Mouse (Mus musculus) c-Kit-positive CD71-positive TER-119-negative erythroid progenitor cells, embryonic 14.5 days (primary cell): Measurements from ENCODE around the gene Gm43064.

Source experiments
- DNase-seq: peaks from one replicate; pipeline ENCODE4 v3.0.0-alpha.2; 2013; ENCODE audit warnings: low read depth

Gm43064 gene

DNA sequence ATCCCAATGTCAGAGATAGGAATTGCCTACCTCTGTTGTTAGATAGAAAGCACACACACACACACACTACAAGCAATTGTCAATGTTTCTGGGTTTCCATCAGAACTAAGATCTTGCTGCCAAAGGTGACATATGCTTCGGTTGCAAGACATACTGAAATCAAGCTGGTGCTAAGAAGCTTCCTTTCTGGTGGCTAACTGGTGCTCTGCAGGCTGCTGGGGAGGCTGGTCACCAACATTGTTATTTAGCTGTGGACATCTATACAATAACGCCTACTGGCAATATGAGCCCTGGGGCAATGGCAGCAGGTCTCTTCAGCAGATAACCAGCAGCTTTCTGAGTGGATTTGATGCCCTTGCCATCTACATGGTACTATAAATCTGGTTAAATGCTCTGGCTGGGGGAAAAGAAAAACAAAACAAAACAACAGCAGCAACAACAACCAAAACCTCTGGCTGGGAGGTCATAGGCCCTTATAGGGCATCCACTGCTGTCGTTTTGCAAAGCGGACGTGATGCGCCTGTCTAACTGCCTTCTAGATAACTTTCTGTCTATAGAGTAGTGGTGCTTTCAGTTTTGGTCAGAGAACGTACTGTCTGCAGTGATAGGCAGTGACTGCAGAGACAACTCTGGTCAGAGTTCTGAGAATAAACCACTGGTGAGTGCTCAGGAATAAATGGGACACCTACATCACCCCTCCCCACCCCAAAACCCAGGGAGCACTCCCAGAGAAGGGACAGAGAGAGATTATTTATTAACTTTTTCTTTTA lies 47.8 kb downstream of the Gm43064 start:
- no peak for DNase-seq

DNA sequence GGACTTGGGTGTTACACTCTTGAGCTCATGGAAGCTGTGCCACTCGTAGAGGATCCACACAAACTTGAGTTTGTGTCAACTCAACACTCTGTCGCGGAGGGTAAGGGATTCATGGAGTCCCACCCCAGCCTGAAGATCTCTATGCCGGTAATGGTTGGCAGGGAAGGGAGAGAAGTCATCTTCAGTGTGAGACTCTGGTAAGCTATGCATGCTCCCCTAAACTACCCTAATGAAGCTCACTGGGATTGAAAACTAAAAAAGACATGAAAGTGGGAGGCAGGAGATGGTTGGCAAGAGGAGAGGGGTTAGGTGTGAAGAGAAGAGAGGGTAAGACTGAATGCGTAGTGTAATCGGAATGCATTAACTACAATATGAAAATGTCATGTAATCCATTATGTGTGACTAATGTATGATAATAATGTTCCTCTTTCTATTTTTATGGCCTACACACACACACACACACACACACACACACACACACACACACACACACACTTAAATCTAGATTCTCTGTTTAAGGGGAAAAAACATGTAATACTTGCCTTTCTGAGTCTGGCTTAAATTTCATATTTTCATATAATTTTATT lies 48.7 kb downstream of the Gm43064 start:
- DNase-seq: no peak

DNA sequence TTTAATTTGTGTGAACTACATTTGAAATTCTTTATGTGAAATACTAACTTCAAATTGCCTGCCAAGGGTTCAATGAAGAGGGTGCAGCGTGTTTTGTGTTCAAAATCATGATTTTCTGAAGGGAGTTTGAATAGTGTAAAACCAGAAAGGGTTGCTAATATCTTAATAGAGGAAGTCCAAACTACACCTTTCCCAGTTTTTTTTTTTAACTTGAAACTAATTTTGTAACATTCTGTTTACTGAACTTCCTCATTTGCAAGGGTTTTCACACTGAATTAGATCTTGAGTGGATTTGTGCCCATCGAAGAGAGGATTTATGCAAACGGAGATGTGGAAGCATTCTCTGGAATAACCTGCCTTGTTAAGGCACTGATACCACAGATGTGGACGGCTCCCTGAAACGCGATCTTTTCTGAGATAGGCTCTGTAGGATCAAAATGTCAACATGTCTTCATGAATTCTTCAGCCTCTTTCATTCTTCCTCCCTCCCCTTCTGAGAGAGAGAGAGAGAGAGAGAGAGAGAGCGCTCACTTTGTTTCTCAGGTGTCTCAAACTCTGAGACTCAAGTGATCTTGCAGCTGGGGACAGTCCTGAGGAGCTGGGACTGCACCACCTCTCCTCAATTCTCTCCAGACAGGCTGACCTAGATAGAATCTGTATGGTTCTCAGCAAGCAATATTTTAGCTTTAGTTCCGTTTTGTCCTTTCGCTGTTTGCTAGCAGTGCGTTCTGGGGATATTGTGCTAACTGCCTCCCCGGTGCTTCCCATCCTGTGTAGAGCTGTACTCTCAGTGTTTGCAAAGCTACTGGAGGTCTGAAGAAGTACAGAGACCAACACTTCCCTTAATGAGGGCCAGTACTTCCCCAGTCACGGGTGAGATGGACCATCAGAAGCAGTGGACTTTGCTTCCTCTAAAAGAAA lies 49.8 kb downstream of the Gm43064 start, which contains the start of gene Ptpn22:
Gene Ptpn22, plus strand, starts transcription at position 915 of the 921 bp plus-strand sequence.
- no peak for DNase-seq

DNA sequence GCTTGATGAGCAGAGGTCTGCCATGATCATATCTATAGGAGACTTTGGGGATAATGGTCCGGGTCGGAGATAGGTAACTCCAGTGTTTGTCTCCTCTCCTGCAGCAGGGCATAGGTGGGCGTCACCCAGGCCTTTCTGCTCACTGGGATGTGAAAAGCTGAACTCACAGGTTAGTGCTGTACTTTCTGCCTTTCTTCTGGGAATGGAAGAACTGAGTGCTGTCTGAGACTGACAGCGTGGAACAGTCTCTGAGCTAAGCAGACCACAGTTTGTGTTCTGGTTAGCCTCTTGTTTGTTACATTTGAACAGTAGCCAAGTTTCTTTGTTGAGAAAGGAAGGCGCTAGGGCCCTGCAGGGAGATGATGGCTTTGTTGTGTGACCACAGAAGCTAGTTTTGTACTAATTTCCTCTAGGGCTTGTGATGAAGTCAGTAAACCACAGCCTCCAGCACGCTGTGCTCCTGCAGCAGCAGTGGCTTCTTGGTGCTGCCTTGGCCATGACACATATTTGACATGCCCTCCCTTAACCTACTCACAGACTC lies 50.5 kb downstream of the Gm43064 start:
- no peak for DNase-seq

DNA sequence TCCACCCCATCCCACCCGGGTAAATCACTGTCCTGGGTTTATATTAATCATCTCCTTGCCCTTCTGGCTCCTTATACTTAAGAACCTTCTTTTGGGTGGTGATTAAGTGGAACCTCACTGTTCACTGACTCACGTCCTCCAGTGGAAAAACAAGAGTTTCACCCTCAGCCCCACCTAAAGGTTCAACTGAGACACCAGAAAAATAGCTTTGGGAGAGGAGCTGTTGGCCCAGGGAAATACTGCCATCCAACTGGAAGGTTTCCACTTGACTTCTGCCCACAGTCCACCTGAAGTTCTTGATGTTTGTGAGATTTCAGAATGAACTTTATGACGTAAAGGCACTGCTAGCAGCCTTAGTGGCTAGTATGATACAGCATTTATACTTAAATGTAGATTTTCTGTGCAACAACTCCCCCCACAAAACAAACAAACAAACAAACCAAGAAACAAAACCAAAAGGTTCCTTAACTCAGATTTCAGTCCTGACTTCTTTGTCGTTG lies 53.4 kb downstream of the Gm43064 start:
- no peak for DNase-seq

DNA sequence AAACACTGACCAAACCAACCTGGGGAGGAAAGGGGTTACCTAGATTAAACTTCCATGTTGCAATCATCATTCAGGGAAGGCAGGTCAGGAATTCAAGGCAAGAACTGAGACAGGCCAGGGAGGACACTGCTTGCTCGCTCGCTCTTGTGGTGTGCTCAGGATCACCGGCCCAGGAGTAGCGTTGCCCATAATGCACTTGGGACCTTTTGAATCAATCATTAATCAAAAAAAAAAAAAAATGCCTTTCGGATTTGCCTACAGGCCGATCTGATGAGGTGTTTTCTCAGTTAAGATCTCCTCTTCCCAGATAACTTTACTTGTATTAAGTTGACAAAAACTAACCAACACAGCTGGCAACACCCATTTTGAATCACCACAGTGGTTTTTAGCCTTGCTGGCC lies 54.8 kb downstream of the Gm43064 start:
- DNase-seq: no peak

DNA sequence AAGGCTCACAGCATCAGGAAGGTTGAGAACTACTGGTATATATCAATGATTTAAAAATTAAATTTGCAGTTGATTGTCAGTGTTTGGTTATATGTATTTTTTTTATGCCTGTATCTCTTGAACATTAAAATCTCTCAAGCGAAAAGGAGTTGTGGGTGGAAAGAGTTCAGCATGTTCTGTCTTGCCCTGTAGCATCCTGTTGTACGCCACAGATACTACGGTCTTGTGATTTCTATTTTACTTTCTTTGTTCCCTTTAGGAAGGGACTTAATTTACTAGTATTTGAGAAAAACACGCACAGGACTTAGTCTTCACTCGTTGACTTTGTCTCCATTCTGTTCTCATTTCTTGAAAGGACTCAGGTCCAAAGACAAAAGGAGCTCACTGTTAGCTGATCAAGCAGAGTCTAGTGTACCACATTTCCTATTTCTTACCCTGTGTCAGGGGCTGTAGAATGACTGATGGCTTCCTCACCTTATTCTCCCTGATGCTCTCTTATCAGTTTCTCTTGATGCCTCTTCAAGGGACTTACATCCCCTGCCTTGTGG lies 58.1 kb downstream of the Gm43064 start:
- no peak for DNase-seq

DNA sequence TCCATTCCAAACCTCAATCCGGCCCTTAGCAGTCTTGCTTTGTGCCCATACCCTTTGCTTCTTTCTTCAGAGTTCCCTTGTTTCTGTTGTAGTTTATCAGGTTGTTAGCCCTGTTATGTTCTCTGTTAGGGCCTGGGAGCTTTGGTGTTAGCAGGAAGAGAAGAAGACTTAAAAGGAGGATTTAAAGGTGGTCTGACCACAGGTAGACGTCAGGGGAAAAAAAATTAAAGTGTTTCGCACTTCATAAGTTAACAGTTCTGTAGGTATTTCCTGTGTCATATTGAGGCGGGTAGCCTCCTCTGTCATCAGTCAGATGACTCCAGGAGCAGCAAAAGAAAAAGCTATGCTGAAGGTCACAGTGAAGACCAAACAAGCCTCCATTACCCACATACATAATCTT lies 58.6 kb downstream of the Gm43064 start:
- DNase-seq: no peak

DNA sequence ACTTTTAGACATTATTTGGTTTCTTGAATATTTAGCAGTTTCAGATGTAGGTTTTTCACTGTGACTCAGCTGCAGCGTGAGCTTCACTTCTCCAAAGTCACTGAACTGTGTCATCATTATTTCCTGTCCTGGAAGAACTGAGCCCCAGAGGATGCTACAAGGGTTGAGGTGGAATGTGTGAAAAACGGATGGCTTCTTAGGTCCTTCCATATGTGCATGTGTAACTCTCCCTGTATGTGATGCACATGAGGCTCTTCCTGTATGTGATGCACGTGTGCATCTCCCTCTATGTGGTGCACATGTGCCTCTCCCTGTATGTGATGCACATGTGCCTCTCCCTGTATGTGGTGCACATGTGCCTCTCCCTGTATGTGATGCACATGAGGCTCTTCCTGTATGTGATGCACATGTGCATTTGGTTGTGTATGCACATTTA lies 63.3 kb downstream of the Gm43064 start:
- DNase-seq: no peak

DNA sequence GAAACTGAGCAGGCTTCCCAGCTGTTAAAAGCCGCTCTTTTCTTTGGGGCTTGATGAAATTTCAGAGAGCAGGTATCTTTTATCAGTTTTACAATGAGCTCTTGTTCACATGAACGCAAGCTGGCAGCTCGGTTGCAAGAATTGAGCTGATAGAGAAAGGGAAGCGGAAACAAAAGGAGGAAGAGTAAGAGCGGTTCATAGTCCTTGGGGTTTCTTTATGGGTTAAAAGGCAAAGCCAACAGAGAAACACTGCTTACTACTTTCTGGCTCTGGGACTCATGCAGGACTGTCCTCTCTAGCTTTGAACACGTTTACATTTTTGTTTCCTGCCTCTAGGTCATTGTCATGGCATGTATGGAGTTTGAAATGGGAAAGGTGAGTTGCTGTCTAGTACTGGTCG lies 65.0 kb downstream of the Gm43064 start:
- DNase-seq: no peak

DNA sequence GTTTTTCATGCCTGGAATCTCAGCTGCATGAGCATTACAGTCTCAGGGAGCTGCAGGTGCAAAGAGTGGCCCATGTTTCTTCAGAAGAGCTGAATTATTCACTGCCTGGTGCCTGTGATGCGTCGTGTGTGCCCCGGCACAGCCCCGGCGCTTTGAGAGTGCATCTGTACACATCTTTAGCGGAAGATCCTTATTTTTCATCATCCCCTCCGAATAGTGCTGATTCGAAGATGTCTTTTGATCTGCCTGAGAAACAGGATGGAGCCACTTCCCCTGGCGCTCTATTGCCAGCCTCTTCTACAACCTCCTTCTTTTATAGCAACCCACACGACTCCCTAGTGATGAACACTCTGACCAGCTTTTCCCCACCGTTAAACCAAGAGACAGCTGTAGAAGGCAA lies 76.6 kb downstream of the Gm43064 start:
- no peak for DNase-seq

DNA sequence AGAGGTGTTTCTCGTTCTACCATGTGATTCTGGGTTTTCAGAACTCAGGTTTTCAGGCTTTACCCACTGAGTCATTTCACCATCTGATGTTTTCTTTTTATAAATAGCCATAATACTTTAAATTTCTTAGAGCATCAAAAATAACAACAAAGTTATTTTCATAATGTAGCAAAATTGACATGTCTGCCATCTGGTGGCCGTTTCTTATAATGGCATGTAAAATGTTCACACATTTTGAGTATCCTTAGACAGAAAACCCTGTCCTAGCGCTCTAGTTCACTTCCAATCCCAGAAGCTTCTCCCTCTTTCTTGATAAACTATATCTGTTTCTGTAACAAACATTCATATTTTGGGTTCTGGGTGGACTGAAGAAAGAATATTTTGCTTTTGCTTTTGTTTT lies 78.2 kb downstream of the Gm43064 start:
- peak; percentile 57 for DNase-seq
